Comparison of ENCODE assay signal across 8 mouse cellular contexts in the genomic region with DNA sequence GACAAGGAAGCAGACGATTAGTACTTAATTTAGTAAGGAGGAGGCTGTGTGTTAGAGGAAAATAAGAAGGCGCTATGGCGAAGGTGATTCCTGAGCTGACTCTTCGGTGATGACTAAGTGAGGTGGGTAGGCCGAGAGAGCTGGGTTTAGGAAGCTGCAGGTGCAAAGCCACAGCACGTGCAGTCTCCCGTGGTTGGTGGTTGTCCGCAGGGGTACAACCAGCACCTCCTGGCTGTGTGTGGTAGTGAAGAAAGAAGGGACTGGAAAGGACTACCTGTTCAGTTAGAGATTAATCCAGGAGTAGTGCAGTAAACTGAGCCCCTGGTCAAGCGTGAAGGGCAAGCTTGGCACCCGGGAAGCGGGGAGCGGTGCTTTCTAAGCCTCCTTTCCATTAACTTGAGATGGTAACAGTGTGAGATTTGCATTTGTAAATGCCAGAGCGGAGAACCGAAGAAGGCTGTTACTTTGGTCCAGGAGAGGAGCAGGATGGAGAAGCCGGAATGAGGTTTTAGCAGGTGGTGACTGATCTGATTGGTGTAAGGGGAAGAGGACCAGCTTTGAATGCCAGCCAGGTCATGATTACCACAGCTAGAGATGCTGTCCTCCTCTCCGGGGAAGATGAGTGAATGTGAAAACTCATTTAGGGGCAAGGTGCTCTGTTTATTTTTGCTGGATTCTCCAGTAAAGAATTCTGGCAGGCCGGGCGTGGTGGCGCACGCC. TPM values are rescaled to one million over a fixed set of nuclear protein-coding genes. Genes with fewer than 3 reads are reported as not detected.
DNase-seq lines count a peak whose midpoint lies in the region; ATAC-seq and TF ChIP-seq lines count a peak whose summit lies in the region.

No protein-coding gene starts in this region.

- H3K36me3 ChIP-seq in embryonic facial prominence, embryonic 13.5 days: no peaks in the 10 kb centered on the region; the same call in none of the 2 replicates
- peaks cover 4% of the 10 kb centered on the region; the same call in 1 of the 2 replicates for H3K36me3 ChIP-seq in intestine, postnatal 0 days (ENCODE audit: control insufficient read depth, insufficient read depth)
- no peaks in the 10 kb centered on the region for H3K36me3 ChIP-seq in lung, embryonic 15.5 days
- H3K36me3 ChIP-seq in stomach, embryonic 15.5 days: no peaks in the 10 kb centered on the region

- peak; percentile 55 to 64 for DNase-seq in spleen, adult 18-20 months
- no peak for DNase-seq in spleen, adult 12 weeks (ENCODE audit: low spot score)
- no peak for DNase-seq in gastrocnemius, postnatal 25 days

- no peak overlapping the region for H3K27ac ChIP-seq in embryonic facial prominence, embryonic 13.5 days
- peak overlapping the region; percentile 89 for H3K27ac ChIP-seq in intestine, postnatal 0 days (ENCODE audit: low read depth, low read length)
- peak overlapping the region; percentile 98 for H3K27ac ChIP-seq in lung, embryonic 15.5 days
- H3K27ac ChIP-seq in stomach, embryonic 15.5 days: peak overlapping the region; percentile 95

- peaks cover 56% of the 10 kb centered on the region for H3K4me1 ChIP-seq in embryonic facial prominence, embryonic 13.5 days
- peaks cover 11% of the 10 kb centered on the region for H3K4me1 ChIP-seq in intestine, postnatal 0 days (replicated peaks; ENCODE audit: control insufficient read depth, insufficient read depth, low read length)
- H3K4me1 ChIP-seq in lung, embryonic 15.5 days: peaks cover 69% of the 10 kb centered on the region
- peaks cover 48% of the 10 kb centered on the region for H3K4me1 ChIP-seq in stomach, embryonic 15.5 days

- peak overlapping the region; percentile 60 for H3K4me3 ChIP-seq in embryonic facial prominence, embryonic 13.5 days
- peak overlapping the region; percentile 76 for H3K4me3 ChIP-seq in intestine, postnatal 0 days (ENCODE audit: low read depth, low read length)
- H3K4me3 ChIP-seq in lung, embryonic 15.5 days: peak overlapping the region; percentile 77
- H3K4me3 ChIP-seq in stomach, embryonic 15.5 days (replicated peaks): peak overlapping the region; percentile 75

- H3K9ac ChIP-seq in embryonic facial prominence, embryonic 13.5 days: peak overlapping the region; percentile 79
- H3K9ac ChIP-seq in intestine, postnatal 0 days (ENCODE audit: low read depth, low read length): peak overlapping the region; percentile 75
- H3K9ac ChIP-seq in lung, embryonic 15.5 days: peak overlapping the region; percentile 81
- H3K9ac ChIP-seq in stomach, embryonic 15.5 days: peak overlapping the region; percentile 72; the same call in 1 of the 2 replicates

- TF ChIP-seq CTCF in intestine, postnatal 0 days (IDR thresholded peaks at IDR 0.05; ENCODE audit: low read depth): no peak

- ATAC-seq in embryonic facial prominence, embryonic 13.5 days (ENCODE audit: insufficient number of reproducible peaks, insufficient read depth, low FRiP score, low TSS enrichment, low read depth): no peak
- no peak for ATAC-seq in intestine, postnatal 0 days
- ATAC-seq in lung, embryonic 15.5 days (ENCODE audit: borderline replicate concordance, extremely low read depth, low FRiP score, low TSS enrichment): no peak
- ATAC-seq in stomach, embryonic 15.5 days (ENCODE audit: insufficient read depth, low FRiP score, low read depth): no peak
- no peak for ATAC-seq in erythroid progenitor cell, adult 5-6 weeks (replicated peaks; ENCODE audit: low FRiP score, poor library complexity, severe bottlenecking)

- 22% methylated on average over 20 of the region's 20 CpGs for WGBS in embryonic facial prominence, embryonic 13.5 days
- WGBS in intestine, postnatal 0 days: 35% methylated on average over 20 of the region's 20 CpGs
- WGBS in lung, embryonic 15.5 days: 25% methylated on average over 20 of the region's 20 CpGs
- 28% methylated on average over 20 of the region's 20 CpGs for WGBS in stomach, embryonic 15.5 days

- H3K27me3 ChIP-seq in embryonic facial prominence, embryonic 13.5 days: peaks cover 25% of the 10 kb centered on the region
- H3K27me3 ChIP-seq in intestine, postnatal 0 days (replicated peaks; ENCODE audit: control insufficient read depth, insufficient read depth, low read length): no peaks in the 10 kb centered on the region
- H3K27me3 ChIP-seq in lung, embryonic 15.5 days: no peaks in the 10 kb centered on the region
- H3K27me3 ChIP-seq in stomach, embryonic 15.5 days (replicated peaks): no peaks in the 10 kb centered on the region

- H3K9me3 ChIP-seq in embryonic facial prominence, embryonic 13.5 days: no peaks in the 10 kb centered on the region
- no peaks in the 10 kb centered on the region for H3K9me3 ChIP-seq in intestine, postnatal 0 days (ENCODE audit: control insufficient read depth)
- no peaks in the 10 kb centered on the region for H3K9me3 ChIP-seq in lung, embryonic 15.5 days
- H3K9me3 ChIP-seq in stomach, embryonic 15.5 days: no peaks in the 10 kb centered on the region

- peak overlapping the region; percentile 78 for H3K4me2 ChIP-seq in embryonic facial prominence, embryonic 13.5 days
- H3K4me2 ChIP-seq in intestine, postnatal 0 days (replicated peaks; ENCODE audit: low read depth): peak overlapping the region; percentile 89
- peak overlapping the region; percentile 90 for H3K4me2 ChIP-seq in lung, embryonic 15.5 days
- H3K4me2 ChIP-seq in stomach, embryonic 15.5 days: peak overlapping the region; percentile 90

RNA-seq across cellular contexts. Expression of a gene that starts 2.1 kb away (rescaled TPM):
- 38.3 and 43.8 TPM in 2 replicates for polyA plus RNA-seq in embryonic facial prominence, embryonic 13.5 days (2015; fragmentation: Nextera tagmentation; extraction: Ambion mirVana)
- polyA plus RNA-seq in intestine, postnatal 0 days (2015; fragmentation: Nextera tagmentation; extraction: Ambion mirVana): 27.7 and 28.3 TPM in 2 replicates
- polyA plus RNA-seq in lung, embryonic 15.5 days (2015; fragmentation: Nextera tagmentation; extraction: Ambion mirVana): 71.2 and 78.8 TPM in 2 replicates
- polyA plus RNA-seq in stomach, embryonic 15.5 days (2015; fragmentation: Nextera tagmentation; extraction: Ambion mirVana): 55.5 and 56.4 TPM in 2 replicates
- 15.5 and 22.2 TPM in 2 replicates for total RNA-seq in erythroid progenitor cell, adult 5-6 weeks (2015; ENCODE audit: low replicate concordance)
- 17.3 and 21.2 TPM in 2 replicates for total RNA-seq in erythroid progenitor cell, adult 5-6 weeks (2017; ENCODE audit: low replicate concordance)
- 10 to 100 TPM; 43.0 to 44.3 TPM for total RNA-seq in gastrocnemius, postnatal 25 days (2021)

RNA-seq across cellular contexts. Expression of a gene that starts 21.6 kb away (rescaled TPM):
- 23.2 and 26.2 TPM in 2 replicates for polyA plus RNA-seq in embryonic facial prominence, embryonic 13.5 days (2015; fragmentation: Nextera tagmentation; extraction: Ambion mirVana)
- polyA plus RNA-seq in intestine, postnatal 0 days (2015; fragmentation: Nextera tagmentation; extraction: Ambion mirVana): 20.6 and 23.8 TPM in 2 replicates
- 26.0 TPM in 2 replicates for polyA plus RNA-seq in lung, embryonic 15.5 days (2015; fragmentation: Nextera tagmentation; extraction: Ambion mirVana)
- 18.9 and 20.2 TPM in 2 replicates for polyA plus RNA-seq in stomach, embryonic 15.5 days (2015; fragmentation: Nextera tagmentation; extraction: Ambion mirVana)
- total RNA-seq in erythroid progenitor cell, adult 5-6 weeks (2015; ENCODE audit: low replicate concordance): 36.8 and 78.8 TPM in 2 replicates
- 38.4 and 46.3 TPM in 2 replicates for total RNA-seq in erythroid progenitor cell, adult 5-6 weeks (2017; ENCODE audit: low replicate concordance)
- 10 to 100 TPM; 19.0 to 19.8 TPM for total RNA-seq in gastrocnemius, postnatal 25 days (2021)

RNA-seq across cellular contexts. Expression of a gene that starts 26.7 kb away (rescaled TPM):
- 123 and 136 TPM in 2 replicates for polyA plus RNA-seq in embryonic facial prominence, embryonic 13.5 days (2015; fragmentation: Nextera tagmentation; extraction: Ambion mirVana)
- polyA plus RNA-seq in intestine, postnatal 0 days (2015; fragmentation: Nextera tagmentation; extraction: Ambion mirVana): 64.8 and 64.9 TPM in 2 replicates
- polyA plus RNA-seq in lung, embryonic 15.5 days (2015; fragmentation: Nextera tagmentation; extraction: Ambion mirVana): 113 and 118 TPM in 2 replicates
- polyA plus RNA-seq in stomach, embryonic 15.5 days (2015; fragmentation: Nextera tagmentation; extraction: Ambion mirVana): 108 and 116 TPM in 2 replicates
- 32.1 and 41.5 TPM in 2 replicates for total RNA-seq in erythroid progenitor cell, adult 5-6 weeks (2015; ENCODE audit: low replicate concordance)
- 43.8 and 83.8 TPM in 2 replicates for total RNA-seq in erythroid progenitor cell, adult 5-6 weeks (2017; ENCODE audit: low replicate concordance)
- total RNA-seq in gastrocnemius, postnatal 25 days (2021): 10 to 100 TPM; 39.7 to 44.7 TPM

Comparison
In these comparisons a context has a peak if more than half of its experiments do, and no peak if none do; other contexts are left out.
1. DNase-seq: peak in spleen, adult 18-20 months (2 of 2); none in spleen, adult 12 weeks (single experiment) and gastrocnemius, postnatal 25 days (single experiment).
2. Peak in every context shown above with its lines, with median percentiles within 50 percentile points of each other: H3K4me2 ChIP-seq, H3K4me3 ChIP-seq and H3K9ac ChIP-seq.